Mouse (Mus musculus) liver, adult 2 months (tissue): ENCODE measurements around the gene Rars. TPM values are rescaled to one million over a fixed set of nuclear protein-coding genes. Genes with fewer than 3 reads are reported as not detected.
"Not testable (repeated sequence)": the region's sequence is repeated elsewhere in the genome, so short reads cannot be mapped to it uniquely, and the experiment has no call there.

Experiments
- DNase-seq: peaks from one replicate; pipeline ENCODE4 v3.0.0-alpha.2; 2011; ENCODE audit warnings: low read depth, low spot score; ENCODE audit errors: extremely low read depth
- H3K27ac ChIP-seq: fragments of 200-500 bp; replicated peaks from 2 replicates; pipeline ENCODE4 v1.5.1; 2012; ENCODE audit warnings: low read depth, mild to moderate bottlenecking, control low read depth, inconsistent platforms, low read length; ENCODE audit not compliant: insufficient read depth
- H3K27me3 ChIP-seq: fragments of 200-500 bp; 2 replicates; pipeline ENCODE4 v1.6.1; 2012; ENCODE audit warnings: mild to moderate bottlenecking, moderate library complexity, low read length, inconsistent platforms; ENCODE audit not compliant: control insufficient read depth, insufficient read depth
- H3K36me3 ChIP-seq: fragments of 200-500 bp; 2 replicates; pipeline ENCODE4 v1.6.1; 2012; ENCODE audit warnings: low read length, inconsistent platforms; ENCODE audit not compliant: control insufficient read depth, insufficient read depth
- H3K4me1 ChIP-seq: fragments of 200-500 bp; 2 replicates; pipeline ENCODE4 v1.6.1; 2011; ENCODE audit warnings: low read length; ENCODE audit not compliant: control insufficient read depth, insufficient read depth
- H3K4me3 ChIP-seq: fragments of 200-500 bp; 2 replicates; pipeline ENCODE4 v1.5.1; 2011; ENCODE audit warnings: low read depth, mild to moderate bottlenecking, control low read depth, low read length, moderate library complexity; ENCODE audit not compliant: insufficient read depth
- H3K79me2 ChIP-seq: fragments of 200-500 bp; 2 replicates; pipeline ENCODE4 v1.6.1; 2012; ENCODE audit warnings: inconsistent platforms, mild to moderate bottlenecking, low read length, moderate library complexity; ENCODE audit not compliant: control insufficient read depth, insufficient read depth
- H3K9ac ChIP-seq: fragments of 200-500 bp; 2 replicates; pipeline ENCODE4 v1.6.1; 2012; ENCODE audit warnings: low read depth, mild to moderate bottlenecking, control low read depth, inconsistent platforms, low read length
- CTCF ChIP-seq: fragments of 200-500 bp; IDR thresholded peaks from 2 replicates; pipeline ENCODE4 v1.5.1; 2011; ENCODE audit warnings: low read depth, low read length, control low read depth
- POLR2A ChIP-seq: fragments of 200-500 bp; IDR thresholded peaks from 2 replicates; pipeline ENCODE4 v1.6.1; 2011; ENCODE audit warnings: low read length, control low read depth; ENCODE audit not compliant: insufficient read depth; ENCODE audit errors: extremely low read depth
- WGBS: fragments of 180-500 bp; shearing (Covaris S2); methylation state at CpG from one replicate; pipeline ENCODE4 v1.1.7; 2018; 5-methylcytosine and 5-hydroxymethylcytosine counted together
- polyA plus RNA-seq: library from polyadenylated mRNA; depleted of rRNA; stranded (reverse); fragments of >200 nt; gene quantifications from 2 replicates; pipeline ENCODE4 v1.2.3, GENCODE M21; 2012
- total RNA-seq: library from RNA; depleted of rRNA; stranded (reverse); fragments of >200 nt; gene quantifications from 2 replicates; pipeline ENCODE4 v1.2.3, GENCODE M21; 2014

Rars gene
- total and polyA plus RNA-seq, 2 experiments = 9.7 to 29.4 TPM

DNA sequence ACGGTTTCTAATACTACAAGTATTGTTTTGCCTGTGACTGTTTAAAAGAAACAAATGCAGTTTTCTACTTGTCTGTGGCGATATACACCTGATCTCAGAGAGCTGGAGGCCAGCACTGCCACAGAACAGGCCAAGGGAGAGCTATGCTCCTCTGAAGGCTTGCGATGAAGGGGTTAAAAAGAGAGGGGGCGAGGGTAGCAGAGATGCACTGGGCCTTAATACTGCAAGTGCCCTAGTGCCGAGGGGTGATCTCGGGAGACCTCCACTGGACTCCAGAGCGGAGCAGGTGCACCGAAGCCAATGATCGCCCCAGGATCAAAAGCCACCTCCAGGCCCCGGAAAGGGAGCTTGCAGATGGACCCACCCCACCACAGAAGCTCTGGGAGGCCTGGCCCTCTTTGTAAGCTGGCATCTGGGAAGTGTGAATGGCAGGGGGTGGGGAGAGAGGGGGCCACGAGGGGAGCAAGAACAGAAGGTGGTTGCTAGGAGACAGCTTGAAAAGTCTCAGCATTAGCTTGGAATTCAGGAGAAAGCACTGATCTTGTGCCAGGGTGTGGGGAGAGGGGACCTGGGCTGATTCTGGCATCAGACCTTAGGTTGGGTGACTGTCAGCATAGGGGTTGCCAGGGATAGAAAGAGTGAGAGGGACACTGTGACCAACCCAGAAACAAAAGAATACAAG lies 22.2 kb upstream of the Rars start:
- DNase-seq = no peak
- WGBS = 81% methylated on average over 11 of the region's 11 CpGs
- no peak overlapping the region for H3K4me3 ChIP-seq
- TF ChIP-seq CTCF (no peak), POLR2A (no peak)
- no peak overlapping the region for H3K9ac ChIP-seq
- no peaks in the 10 kb centered on the region for H3K27me3 ChIP-seq
- peaks cover 12% of the 10 kb centered on the region for H3K36me3 ChIP-seq
- no peaks in the 10 kb centered on the region for H3K79me2 ChIP-seq
- no peaks in the 10 kb centered on the region for H3K4me1 ChIP-seq
- H3K27ac ChIP-seq = no peak overlapping the region

DNA sequence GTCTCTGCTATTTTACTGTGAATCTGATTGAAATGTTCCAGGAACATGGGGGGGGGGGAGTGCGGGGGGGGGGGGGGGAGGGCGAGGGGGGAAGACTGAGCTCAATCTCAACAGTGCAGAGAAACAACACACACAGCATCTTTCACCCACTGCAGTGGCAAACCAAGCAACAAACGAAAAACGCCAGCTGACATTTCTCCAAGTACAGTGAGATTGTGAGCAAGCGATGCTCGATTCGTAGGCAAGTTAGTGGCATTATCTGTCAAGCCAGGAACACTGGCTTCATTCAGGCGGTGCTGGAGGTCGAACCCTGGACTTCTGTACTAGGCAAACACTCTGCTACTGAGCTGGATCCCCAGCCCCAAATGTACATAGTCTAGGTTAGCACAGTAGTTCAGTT lies 21.3 kb upstream of the Rars start:
- Histone ChIP-seq H3K27me3 (no peaks in the 10 kb centered on the region), H3K4me3 (no peak overlapping the region), H3K9ac (no peak overlapping the region), H3K4me1 (no peaks in the 10 kb centered on the region), H3K36me3 (peaks cover 15% of the 10 kb centered on the region), H3K27ac (no peak overlapping the region), H3K79me2 (no peaks in the 10 kb centered on the region)
- no peak for DNase-seq
- 78% methylated on average over 8 of the region's 9 CpGs for WGBS
- no peak for TF ChIP-seq CTCF
- no peak for TF ChIP-seq POLR2A

DNA sequence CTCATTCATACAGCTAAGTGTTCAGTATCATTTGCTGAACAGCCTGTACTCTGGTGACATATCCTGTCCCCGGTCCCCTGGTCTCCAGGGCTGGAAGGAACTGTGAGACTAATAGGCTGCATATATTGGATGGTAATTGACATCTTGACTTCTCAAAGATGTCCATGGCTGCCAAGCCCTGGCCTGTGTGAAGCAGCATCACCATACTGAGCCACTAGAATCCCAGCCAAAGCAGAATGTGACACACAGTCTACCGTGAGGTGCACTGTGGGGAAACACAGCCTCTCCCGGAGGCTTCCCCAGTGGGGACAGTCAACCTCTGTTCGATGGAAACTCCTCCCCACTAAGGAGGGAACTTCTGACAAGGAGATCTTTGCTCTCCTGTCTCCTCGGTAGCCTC lies 20.6 kb upstream of the Rars start:
- H3K27me3 ChIP-seq = no peaks in the 10 kb centered on the region
- TF ChIP-seq CTCF (no peak), POLR2A (no peak)
- no peak overlapping the region for H3K27ac ChIP-seq
- DNase-seq = no peak
- 91% methylated on average over 5 of the region's 5 CpGs for WGBS
- H3K4me1 ChIP-seq = no peaks in the 10 kb centered on the region
- H3K9ac ChIP-seq = no peak overlapping the region
- H3K36me3 ChIP-seq = peaks cover 18% of the 10 kb centered on the region
- H3K79me2 ChIP-seq = no peaks in the 10 kb centered on the region
- no peak overlapping the region for H3K4me3 ChIP-seq

DNA sequence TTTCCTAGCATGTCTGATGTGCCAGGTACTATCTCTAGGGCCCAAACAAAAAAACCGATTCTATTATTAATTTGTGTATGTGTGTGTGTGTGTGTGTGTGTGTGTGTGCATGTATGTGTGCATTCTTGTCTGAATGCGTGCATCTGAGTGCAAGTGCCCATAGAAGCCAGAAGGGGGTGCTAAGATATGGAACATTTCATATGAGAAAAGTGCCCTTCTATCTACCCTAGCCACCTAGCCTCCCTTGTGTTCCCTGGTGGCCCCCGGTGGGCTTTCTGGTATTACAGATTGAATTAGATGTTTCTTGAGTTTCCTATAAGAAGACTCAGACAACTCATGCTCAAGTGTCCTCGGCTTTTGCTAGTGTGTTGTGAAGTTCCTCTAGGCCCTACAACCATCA lies 19.3 kb upstream of the Rars start:
- Histone ChIP-seq H3K4me3 (no peak overlapping the region), H3K79me2 (no peaks in the 10 kb centered on the region), H3K27ac (no peak overlapping the region), H3K9ac (no peak overlapping the region), H3K4me1 (no peaks in the 10 kb centered on the region), H3K36me3 (peaks cover 13% of the 10 kb centered on the region), H3K27me3 (no peaks in the 10 kb centered on the region)
- no peak for DNase-seq
- TF ChIP-seq POLR2A (no peak), CTCF (no peak)
- 93% methylated on average over 4 of the region's 4 CpGs for WGBS

DNA sequence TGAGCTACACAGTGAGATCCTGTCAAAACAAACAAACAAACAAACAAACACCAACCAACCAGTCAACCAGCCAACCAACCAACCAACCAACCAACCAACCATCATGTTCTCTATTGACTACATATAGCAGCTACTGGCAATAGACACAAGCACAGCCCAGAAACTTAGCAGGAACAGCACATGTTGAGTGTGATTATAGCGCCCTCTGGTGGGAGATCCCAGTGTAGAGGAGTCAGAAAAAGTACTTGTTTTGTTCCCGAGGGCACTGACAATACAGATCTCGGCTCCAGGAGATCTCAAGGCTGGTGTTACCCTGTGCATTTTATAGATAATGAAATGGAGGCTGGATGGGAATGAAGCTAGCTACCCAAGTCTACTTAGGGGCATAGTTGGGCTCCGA lies 18.4 kb upstream of the Rars start:
- Histone ChIP-seq H3K27me3 (no peaks in the 10 kb centered on the region), H3K36me3 (peaks cover 13% of the 10 kb centered on the region; the same call in 1 of the 2 replicates), H3K27ac (no peak overlapping the region), H3K4me1 (no peaks in the 10 kb centered on the region), H3K79me2 (no peaks in the 10 kb centered on the region), H3K4me3 (no peak overlapping the region), H3K9ac (no peak overlapping the region)
- DNase-seq = peak; percentile 41
- TF ChIP-seq CTCF (peak; percentile 32; the same call in 1 of the 2 replicates), POLR2A (no peak)
- WGBS = 65% methylated on average over 4 of the region's 4 CpGs

DNA sequence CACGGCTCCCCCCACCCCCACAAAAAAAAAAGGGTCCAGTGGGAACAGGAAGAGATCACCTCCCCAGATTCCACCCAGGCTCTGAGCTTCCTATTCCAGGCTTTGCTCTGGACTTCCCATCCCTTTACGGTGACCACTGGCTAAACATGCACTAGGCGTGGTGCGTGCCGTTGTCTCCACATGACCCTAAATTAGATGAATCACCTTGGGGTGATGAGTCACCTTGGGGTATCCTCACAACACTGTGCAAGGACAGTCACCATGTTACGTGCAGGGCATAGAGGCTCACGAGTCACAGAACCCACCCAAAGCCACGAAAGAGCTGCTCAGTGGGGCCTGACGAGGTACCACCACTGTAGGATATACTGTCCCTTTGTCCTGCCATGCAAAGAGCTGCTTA lies 10.0 kb upstream of the Rars start:
- peaks cover 17% of the 10 kb centered on the region; the same call in 1 of the 2 replicates for H3K36me3 ChIP-seq
- no peaks in the 10 kb centered on the region for H3K4me1 ChIP-seq
- no peak for DNase-seq
- 92% methylated on average over 9 of the region's 9 CpGs for WGBS
- no peaks in the 10 kb centered on the region for H3K79me2 ChIP-seq
- TF ChIP-seq POLR2A (no peak), CTCF (no peak)
- no peaks in the 10 kb centered on the region for H3K27me3 ChIP-seq
- no peak overlapping the region for H3K4me3 ChIP-seq
- no peak overlapping the region for H3K27ac ChIP-seq
- no peak overlapping the region for H3K9ac ChIP-seq

DNA sequence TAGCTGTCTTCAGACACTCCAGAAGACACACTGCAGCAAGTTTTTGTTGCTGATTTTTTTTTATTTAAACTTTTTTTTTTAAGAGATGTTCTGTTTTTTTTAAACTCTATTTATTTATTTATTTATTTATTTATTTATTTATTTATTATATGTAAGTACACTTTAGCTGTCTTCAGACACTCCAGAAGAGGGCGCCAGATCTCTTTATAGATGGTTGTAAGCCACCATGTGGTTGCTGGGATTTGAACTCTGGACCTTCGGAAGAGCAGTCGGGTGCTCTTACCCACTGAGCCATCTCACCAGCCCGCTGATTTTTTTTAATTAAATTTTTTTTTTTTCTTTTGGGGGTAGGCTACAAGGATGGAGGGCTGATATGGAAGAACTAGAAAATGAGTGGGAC lies 8.3 kb upstream of the Rars start:
- H3K27me3 ChIP-seq, H3K4me1 ChIP-seq, H3K4me3 ChIP-seq, H3K27ac ChIP-seq, H3K79me2 ChIP-seq, H3K9ac ChIP-seq: not testable (repeated sequence)
- WGBS = 79% methylated on average over 4 of the region's 4 CpGs
- peaks cover 19% of the 10 kb centered on the region for H3K36me3 ChIP-seq
- DNase-seq = peak; percentile 24
